Mouse (Mus musculus): ENCODE data around the gene Mybl2.

Gene Mybl2

GRCm38 (mm10) chr2:163111413-163112201, 57.1 kb downstream of the Mybl2 start:
- DNase-seq (ENCODE audit: low spot score in 2 of 2), result no peak

- DNase-seq (ENCODE audit: low spot score in 2 of 2), result no peak
Measured at GRCm38 (mm10) chr2:163120626-163121352, 66.3 kb downstream of the Mybl2 start.

GRCm38 (mm10) chr2:163121353-163121660, 66.8 kb downstream of the Mybl2 start:
- DNase-seq (ENCODE audit: low spot score in 2 of 2), result no peak

- DNase-seq (ENCODE audit: low spot score in 2 of 2), result no peak
Measured at GRCm38 (mm10) chr2:163122319-163122718, 67.8 kb downstream of the Mybl2 start.

DNA sequence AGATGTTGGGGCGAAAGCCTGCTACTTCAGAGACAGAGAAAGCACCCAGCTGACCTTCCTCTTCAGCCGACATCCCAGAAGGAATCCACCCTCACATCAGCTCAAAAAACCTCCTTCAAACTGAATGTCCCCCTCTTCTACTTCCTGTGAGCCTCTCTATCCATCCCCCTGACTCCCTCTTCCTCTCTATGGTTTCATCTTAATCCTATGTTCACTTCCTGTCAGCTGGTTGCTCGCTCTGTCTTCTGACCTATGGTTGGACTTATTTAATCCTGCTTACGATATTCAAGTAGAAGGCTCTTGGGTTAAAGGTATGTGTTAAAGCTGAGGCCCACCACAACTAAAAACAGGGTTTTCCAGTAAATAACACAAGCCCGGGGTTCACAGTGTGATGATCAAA, 69.0 kb downstream of the Mybl2 start:
- no peak for DNase-seq (ENCODE audit: low spot score in 2 of 2)

DNA sequence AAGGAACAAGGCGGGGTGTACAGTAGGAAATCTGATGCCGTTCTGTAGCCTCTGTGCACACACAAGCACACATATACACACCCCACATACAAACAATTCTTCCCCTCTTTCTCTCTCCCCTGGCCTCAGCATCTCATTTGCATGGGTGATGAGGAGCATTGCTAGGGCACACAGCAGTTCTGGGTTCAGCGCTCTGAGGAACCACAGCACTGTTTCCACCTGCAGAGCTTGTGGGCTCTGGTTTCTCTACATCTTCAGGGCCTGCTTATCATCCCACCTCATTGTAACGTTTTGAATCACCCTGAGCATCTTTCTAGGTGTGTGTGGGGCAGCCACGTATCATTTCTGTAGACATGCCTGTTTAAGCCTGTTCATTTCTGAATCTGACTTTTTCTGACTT, 76.3 kb downstream of the Mybl2 start:
- DNase-seq (ENCODE audit: low spot score in 2 of 2), result no peak

DNA sequence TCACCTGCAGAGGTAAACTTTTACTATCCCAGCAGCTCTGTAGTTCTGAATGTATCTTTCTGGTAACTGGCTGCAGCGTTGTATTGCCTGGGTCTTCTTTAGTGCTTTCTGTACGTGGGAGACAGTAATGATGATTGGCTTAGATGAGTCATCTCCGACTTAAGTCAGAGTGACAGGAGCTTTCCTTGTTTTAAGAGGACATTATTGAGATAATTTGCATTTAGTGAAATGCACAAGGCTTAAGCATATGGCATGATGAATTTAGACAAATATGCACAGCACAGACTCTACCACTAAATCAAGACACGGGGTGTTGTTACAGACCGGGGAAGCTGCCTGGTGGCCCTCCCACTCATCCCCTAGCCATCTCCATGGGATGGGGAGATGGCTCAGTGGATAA, 77.8 kb downstream of the Mybl2 start:
- DNase-seq (ENCODE audit: low spot score in 2 of 2), result no peak
